Mouse (Mus musculus): ENCODE data around the gene Slc39a13. TPM values are rescaled to one million over a fixed set of nuclear protein-coding genes. Genes with fewer than 3 reads are reported as not detected.

Gene Slc39a13
- polyA plus RNA-seq, 1 experiment from 2014 or later: 33.3 TPM

DNA sequence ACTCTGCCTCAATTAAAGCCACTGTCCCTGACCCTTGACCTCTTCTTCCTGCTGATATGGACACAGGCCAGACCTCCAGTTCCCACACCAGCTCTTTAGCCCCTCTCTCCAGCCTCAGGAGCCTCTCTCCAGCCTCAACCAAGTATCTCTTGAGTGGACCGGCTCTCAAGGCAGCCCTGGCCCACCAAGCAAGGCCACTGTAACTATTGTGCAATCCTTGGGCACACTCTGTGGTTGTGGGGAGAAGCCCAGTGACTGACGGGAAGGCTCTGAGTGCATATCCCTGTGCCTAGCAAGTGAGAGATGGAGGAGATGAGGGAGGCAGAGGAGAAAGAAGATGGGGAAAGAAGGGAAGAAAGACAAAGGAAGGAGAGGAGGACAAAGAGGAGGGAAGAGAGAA is 27.9 kb upstream of the Slc39a13 start:
- 87% methylated on average over 2 of the region's 2 CpGs for WGBS
- ATAC-seq: no peak

DNA sequence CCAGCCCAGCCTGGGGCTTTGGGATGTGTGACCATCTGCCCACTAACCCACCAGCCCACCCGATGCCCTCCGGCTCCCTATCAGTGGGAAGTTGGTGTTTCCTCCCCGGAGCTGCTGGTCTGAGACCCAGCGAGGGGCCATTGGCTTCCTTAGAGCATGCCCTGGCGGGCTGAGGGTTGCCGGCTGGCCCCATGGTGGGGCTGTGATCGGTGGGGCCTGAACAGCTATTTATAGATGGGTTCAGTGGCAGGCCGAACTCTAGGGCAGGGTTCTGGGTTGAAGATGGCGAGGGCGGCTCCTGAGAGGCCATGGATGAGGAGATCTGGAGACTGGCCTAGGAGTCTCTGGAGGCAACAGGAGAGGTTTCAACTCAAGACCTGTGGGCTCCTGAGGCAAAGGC is 26.8 kb upstream of the Slc39a13 start:
- H3K4me3 ChIP-seq (replicated peaks; ENCODE audit: low read length): no peak overlapping the region
- H3K4me2 ChIP-seq (ENCODE audit: low read length): no peak overlapping the region
- no peak for ATAC-seq
- no peaks in the 10 kb centered on the region for H3K36me3 ChIP-seq (ENCODE audit: control insufficient read depth, insufficient read depth)
- H3K4me1 ChIP-seq (replicated peaks; ENCODE audit: control insufficient read depth, insufficient read depth, low read length): no peaks in the 10 kb centered on the region
- 86% methylated on average over 10 of the region's 10 CpGs for WGBS
- no peaks in the 10 kb centered on the region for H3K27me3 ChIP-seq (replicated peaks; ENCODE audit: control insufficient read depth, insufficient read depth, low read length)
- no peak overlapping the region for H3K9ac ChIP-seq (replicated peaks; ENCODE audit: low read depth, low read length)
- no peak overlapping the region for H3K27ac ChIP-seq (ENCODE audit: low read length)
- no peaks in the 10 kb centered on the region for H3K9me3 ChIP-seq (ENCODE audit: control insufficient read depth, low read length)

More for the DNA sequence above, 27.9 kb upstream of the Slc39a13 start:
- Histone ChIP-seq H3K4me3 (replicated peaks; ENCODE audit: low read length) (no peak overlapping the region), H3K27ac (ENCODE audit: low read length) (no peak overlapping the region), H3K4me2 (ENCODE audit: low read length) (no peak overlapping the region), H3K27me3 (replicated peaks; ENCODE audit: control insufficient read depth, insufficient read depth, low read length) (no peaks in the 10 kb centered on the region), H3K9me3 (ENCODE audit: control insufficient read depth, low read length) (no peaks in the 10 kb centered on the region), H3K9ac (replicated peaks; ENCODE audit: low read depth, low read length) (no peak overlapping the region), H3K36me3 (ENCODE audit: control insufficient read depth, insufficient read depth) (no peaks in the 10 kb centered on the region), H3K4me1 (replicated peaks; ENCODE audit: control insufficient read depth, insufficient read depth, low read length) (no peaks in the 10 kb centered on the region)

DNA sequence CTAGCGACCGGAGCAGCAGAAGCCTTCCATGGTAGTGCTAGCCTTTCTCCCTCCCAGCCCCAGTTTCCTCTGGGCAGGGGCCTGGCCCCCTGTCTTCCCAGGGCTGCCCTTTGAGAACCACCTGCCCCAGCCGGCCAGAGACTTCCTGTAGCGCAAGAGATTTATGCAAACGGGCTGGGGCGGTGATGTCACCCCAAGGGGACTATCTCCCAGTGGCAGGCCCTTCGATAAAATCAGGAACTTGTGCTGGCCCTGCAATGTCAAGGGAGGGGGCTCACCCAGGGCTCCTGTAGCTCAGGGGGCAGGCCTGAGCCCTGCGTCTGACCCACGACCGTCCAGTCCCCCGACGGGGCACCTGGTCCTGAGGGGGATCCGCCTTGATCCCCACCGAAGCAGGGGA is 26.3 kb upstream of the Slc39a13 start:
- Histone ChIP-seq H3K27me3 (replicated peaks; ENCODE audit: control insufficient read depth, insufficient read depth, low read length) (no peaks in the 10 kb centered on the region), H3K36me3 (ENCODE audit: control insufficient read depth, insufficient read depth) (no peaks in the 10 kb centered on the region), H3K27ac (ENCODE audit: low read length) (no peak overlapping the region), H3K9ac (replicated peaks; ENCODE audit: low read depth, low read length) (no peak overlapping the region), H3K9me3 (ENCODE audit: control insufficient read depth, low read length) (no peaks in the 10 kb centered on the region), H3K4me3 (replicated peaks; ENCODE audit: low read length) (no peak overlapping the region), H3K4me1 (replicated peaks; ENCODE audit: control insufficient read depth, insufficient read depth, low read length) (no peaks in the 10 kb centered on the region), H3K4me2 (ENCODE audit: low read length) (no peak overlapping the region)
- ATAC-seq: no peak
- WGBS: 77% methylated on average over 14 of the region's 14 CpGs

DNA sequence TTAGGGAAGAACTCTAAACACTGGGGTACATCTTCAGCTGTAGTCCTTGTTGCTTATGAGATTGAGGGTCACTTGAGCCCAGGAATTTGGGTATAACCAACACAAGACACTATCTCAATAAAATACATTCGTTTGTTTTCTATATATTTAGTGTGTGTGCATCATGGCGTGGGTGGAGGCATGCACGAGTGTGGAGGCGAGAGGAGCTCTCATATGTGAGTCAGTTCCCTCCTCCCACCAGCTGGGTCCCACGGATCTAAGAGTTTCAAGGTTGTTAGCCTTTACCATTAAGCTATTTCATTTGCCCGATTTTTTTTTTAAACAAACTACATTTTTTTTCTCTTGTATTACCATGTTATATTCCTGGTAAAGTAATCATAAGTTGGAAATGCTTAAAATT is 20.6 kb upstream of the Slc39a13 start:
- Histone ChIP-seq H3K36me3 (ENCODE audit: control insufficient read depth, insufficient read depth) (no peaks in the 10 kb centered on the region), H3K9ac (replicated peaks; ENCODE audit: low read depth, low read length) (no peak overlapping the region), H3K4me1 (replicated peaks; ENCODE audit: control insufficient read depth, insufficient read depth, low read length) (no peaks in the 10 kb centered on the region), H3K4me2 (ENCODE audit: low read length) (no peak overlapping the region), H3K4me3 (replicated peaks; ENCODE audit: low read length) (no peak overlapping the region), H3K9me3 (ENCODE audit: control insufficient read depth, low read length) (no peaks in the 10 kb centered on the region), H3K27ac (ENCODE audit: low read length) (no peak overlapping the region), H3K27me3 (replicated peaks; ENCODE audit: control insufficient read depth, insufficient read depth, low read length) (no peaks in the 10 kb centered on the region)
- no peak for ATAC-seq
- 75% methylated on average over 6 of the region's 6 CpGs for WGBS

DNA sequence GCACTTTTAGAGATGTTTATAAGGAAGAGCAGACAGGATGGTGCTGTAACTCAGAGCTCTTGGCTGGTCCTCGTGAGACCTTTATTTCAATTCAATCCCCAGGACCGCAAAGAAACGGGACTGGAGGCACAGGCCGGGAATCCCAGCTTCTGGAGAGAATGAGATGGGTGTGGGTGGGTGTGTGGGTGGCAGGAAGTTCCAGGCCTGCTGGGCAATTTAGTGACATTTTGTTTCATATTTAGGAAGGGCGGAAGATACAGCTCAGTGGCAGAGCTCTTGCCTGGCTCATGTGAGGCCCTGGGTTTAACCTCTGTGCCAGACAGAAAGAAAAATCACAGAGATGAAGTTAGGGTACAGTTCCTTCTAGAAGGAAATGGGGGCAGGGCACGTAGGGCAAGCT is 20.0 kb upstream of the Slc39a13 start:
- H3K4me2 ChIP-seq (ENCODE audit: low read length): no peak overlapping the region
- no peaks in the 10 kb centered on the region for H3K27me3 ChIP-seq (replicated peaks; ENCODE audit: control insufficient read depth, insufficient read depth, low read length)
- no peaks in the 10 kb centered on the region for H3K4me1 ChIP-seq (replicated peaks; ENCODE audit: control insufficient read depth, insufficient read depth, low read length)
- H3K36me3 ChIP-seq (ENCODE audit: control insufficient read depth, insufficient read depth): no peaks in the 10 kb centered on the region
- 73% methylated on average over 6 of the region's 6 CpGs for WGBS
- ATAC-seq: no peak
- no peak overlapping the region for H3K27ac ChIP-seq (ENCODE audit: low read length)
- no peak overlapping the region for H3K9ac ChIP-seq (replicated peaks; ENCODE audit: low read depth, low read length)
- H3K9me3 ChIP-seq (ENCODE audit: control insufficient read depth, low read length): no peaks in the 10 kb centered on the region
- H3K4me3 ChIP-seq (replicated peaks; ENCODE audit: low read length): no peak overlapping the region

DNA sequence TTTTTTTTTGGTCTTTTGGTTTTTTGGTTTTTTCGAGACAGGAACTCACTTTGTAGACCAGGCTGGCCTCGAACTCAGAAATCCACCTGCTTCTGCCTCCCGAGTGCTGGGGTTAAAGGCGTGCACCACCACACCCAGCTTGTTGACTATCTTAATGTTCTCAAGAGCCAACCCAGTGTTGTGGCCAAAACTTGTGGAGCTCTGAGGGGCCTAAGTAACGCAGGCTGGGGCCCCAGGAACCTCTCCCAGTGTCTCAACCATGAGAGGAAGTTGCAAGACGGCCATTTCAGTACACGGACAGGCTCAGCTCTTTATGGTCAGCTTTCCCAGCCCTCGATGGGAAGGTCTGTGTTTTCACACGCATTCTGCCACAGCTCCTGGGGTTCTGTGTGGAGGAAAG is 18.8 kb upstream of the Slc39a13 start:
- Histone ChIP-seq H3K36me3 (ENCODE audit: control insufficient read depth, insufficient read depth) (no peaks in the 10 kb centered on the region), H3K9ac (replicated peaks; ENCODE audit: low read depth, low read length) (no peak overlapping the region), H3K4me1 (replicated peaks; ENCODE audit: control insufficient read depth, insufficient read depth, low read length) (no peaks in the 10 kb centered on the region), H3K27me3 (replicated peaks; ENCODE audit: control insufficient read depth, insufficient read depth, low read length) (no peaks in the 10 kb centered on the region), H3K27ac (ENCODE audit: low read length) (no peak overlapping the region), H3K9me3 (ENCODE audit: control insufficient read depth, low read length) (no peaks in the 10 kb centered on the region), H3K4me2 (ENCODE audit: low read length) (no peak overlapping the region), H3K4me3 (replicated peaks; ENCODE audit: low read length) (no peak overlapping the region)
- no peak for ATAC-seq
- 81% methylated on average over 9 of the region's 9 CpGs for WGBS

DNA sequence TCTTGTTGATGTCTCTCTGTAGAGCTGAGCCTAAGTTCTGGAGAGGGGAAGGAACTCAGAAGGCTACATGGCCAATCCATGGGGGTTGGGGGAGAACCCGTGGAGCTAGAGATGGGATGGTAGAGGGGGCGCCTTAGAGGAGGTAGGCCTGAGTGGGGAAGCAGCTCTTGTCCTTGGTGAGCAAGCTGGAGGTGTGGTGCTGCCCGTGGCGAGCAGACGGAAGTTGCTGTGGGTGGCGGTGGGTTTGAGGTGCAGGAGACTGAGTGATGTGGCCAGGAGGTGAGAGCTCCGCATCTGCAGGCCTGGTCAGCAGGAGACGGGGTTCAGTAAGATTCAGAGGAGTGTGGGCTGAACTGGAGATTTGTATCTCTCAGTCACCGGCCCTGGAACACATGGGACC is 17.2 kb upstream of the Slc39a13 start:
- no peak overlapping the region for H3K27ac ChIP-seq (ENCODE audit: low read length)
- no peak overlapping the region for H3K9ac ChIP-seq (replicated peaks; ENCODE audit: low read depth, low read length)
- H3K36me3 ChIP-seq (ENCODE audit: control insufficient read depth, insufficient read depth): no peaks in the 10 kb centered on the region
- WGBS: 87% methylated on average over 9 of the region's 9 CpGs
- no peak overlapping the region for H3K4me2 ChIP-seq (ENCODE audit: low read length)
- no peaks in the 10 kb centered on the region for H3K27me3 ChIP-seq (replicated peaks; ENCODE audit: control insufficient read depth, insufficient read depth, low read length)
- H3K9me3 ChIP-seq (ENCODE audit: control insufficient read depth, low read length): no peaks in the 10 kb centered on the region
- no peaks in the 10 kb centered on the region for H3K4me1 ChIP-seq (replicated peaks; ENCODE audit: control insufficient read depth, insufficient read depth, low read length)
- H3K4me3 ChIP-seq (replicated peaks; ENCODE audit: low read length): no peak overlapping the region
- ATAC-seq: no peak

DNA sequence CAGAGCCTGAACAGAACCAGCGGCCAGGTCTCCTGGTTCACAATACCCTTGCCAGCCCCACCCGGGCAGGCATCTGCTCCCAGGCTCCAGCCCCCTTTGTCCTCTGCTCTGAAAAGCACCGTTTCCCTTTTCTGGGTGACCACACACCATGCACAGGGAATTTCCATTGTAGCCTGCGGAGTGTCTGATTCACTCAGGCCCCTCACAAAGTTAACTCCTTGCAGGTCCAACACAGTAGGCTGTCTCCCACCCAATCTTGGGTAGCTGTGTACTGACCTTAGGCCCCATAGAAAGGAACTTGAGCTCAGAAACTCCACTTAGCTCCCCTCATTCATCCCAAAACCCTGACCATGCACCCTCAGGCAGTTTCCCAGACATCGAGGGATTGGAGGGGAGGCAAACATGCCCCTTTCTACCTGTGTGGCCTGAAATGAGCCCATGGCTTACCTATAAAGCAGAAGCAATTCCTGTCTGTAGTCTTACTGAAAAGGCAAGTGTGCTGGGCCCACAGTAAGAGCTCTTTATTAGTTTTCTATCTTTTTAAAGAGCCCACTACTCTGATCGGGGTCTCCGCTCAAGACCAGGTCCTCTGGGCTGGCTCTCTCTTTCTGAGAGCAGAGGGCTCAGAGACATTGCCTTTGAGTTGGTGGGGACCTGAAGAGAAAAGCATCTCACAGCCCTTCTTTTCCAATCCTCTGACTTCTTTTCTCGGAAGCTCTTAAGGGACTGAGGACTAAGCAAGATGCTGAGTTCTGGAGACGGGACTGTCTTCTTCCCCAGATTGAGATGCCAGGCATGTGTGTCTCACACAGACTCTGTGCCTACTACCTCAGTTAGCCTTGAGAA is 16.4 kb upstream of the Slc39a13 start:
- H3K9ac ChIP-seq (replicated peaks; ENCODE audit: low read depth, low read length): no peak overlapping the region
- H3K4me3 ChIP-seq (replicated peaks; ENCODE audit: low read length): no peak overlapping the region
- 54% methylated on average over 9 of the region's 9 CpGs for WGBS
- no peaks in the 10 kb centered on the region for H3K4me1 ChIP-seq (replicated peaks; ENCODE audit: control insufficient read depth, insufficient read depth, low read length)
- H3K36me3 ChIP-seq (ENCODE audit: control insufficient read depth, insufficient read depth): no peaks in the 10 kb centered on the region
- H3K4me2 ChIP-seq (ENCODE audit: low read length): no peak overlapping the region
- ATAC-seq: no peak
- H3K9me3 ChIP-seq (ENCODE audit: control insufficient read depth, low read length): no peaks in the 10 kb centered on the region
- no peaks in the 10 kb centered on the region for H3K27me3 ChIP-seq (replicated peaks; ENCODE audit: control insufficient read depth, insufficient read depth, low read length)
- no peak overlapping the region for H3K27ac ChIP-seq (ENCODE audit: low read length)

DNA sequence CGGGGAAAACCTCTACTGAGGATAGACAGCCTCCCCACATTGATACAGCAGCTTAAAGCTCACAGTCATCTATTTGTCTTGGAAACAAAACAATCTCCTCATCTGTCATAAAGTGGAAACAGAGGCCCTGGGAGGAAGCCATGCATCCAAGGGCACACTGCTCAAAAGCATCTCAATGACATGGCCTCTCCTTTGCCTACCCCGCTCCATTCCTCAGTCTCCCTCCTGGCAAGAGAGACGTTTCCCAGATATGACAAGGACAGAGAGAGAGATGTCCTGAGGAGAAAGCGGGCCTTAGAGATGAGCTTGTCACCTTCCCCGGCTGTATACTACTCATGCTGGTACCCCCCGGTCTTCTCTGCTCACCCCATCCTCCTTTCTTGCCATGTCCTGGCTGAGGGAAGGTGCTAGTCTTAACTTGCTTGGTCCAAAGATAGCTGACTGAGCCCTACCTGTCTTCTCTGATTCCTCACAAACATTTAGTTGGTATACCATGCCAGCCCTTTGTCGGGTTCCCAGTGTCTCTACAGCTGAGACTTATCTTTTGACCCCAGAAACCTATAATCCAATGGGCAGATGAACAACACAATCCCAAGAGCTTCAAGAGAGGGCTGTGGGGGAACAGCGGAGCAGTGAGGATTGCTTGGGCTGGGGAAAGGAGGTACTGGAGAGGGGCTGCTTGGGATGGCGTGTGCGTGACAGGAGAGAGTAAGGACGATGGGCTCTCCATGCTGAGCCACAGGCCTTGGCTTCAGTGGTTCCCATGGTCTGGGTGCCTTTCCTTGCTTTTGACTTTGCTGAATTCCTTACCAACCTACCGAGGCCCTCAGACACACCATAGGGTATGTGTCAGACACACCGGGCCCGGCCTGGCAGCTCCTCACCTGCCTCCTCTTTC is 15.5 kb upstream of the Slc39a13 start:
- Histone ChIP-seq H3K27ac (ENCODE audit: low read length) (no peak overlapping the region), H3K27me3 (replicated peaks; ENCODE audit: control insufficient read depth, insufficient read depth, low read length) (no peaks in the 10 kb centered on the region), H3K4me1 (replicated peaks; ENCODE audit: control insufficient read depth, insufficient read depth, low read length) (no peaks in the 10 kb centered on the region), H3K4me3 (replicated peaks; ENCODE audit: low read length) (no peak overlapping the region), H3K9me3 (ENCODE audit: control insufficient read depth, low read length) (no peaks in the 10 kb centered on the region), H3K36me3 (ENCODE audit: control insufficient read depth, insufficient read depth) (no peaks in the 10 kb centered on the region), H3K4me2 (ENCODE audit: low read length) (no peak overlapping the region), H3K9ac (replicated peaks; ENCODE audit: low read depth, low read length) (no peak overlapping the region; the same call in 1 of the 2 replicates)
- no peak for ATAC-seq
- WGBS: 83% methylated on average over 14 of the region's 14 CpGs

Data from forebrain, embryonic 16.5 days (tissue).